Mouse (Mus musculus) midbrain, embryonic 14.5 days (tissue): ENCODE data around the gene Gpr162. TPM values are rescaled to one million over a fixed set of nuclear protein-coding genes. Genes with fewer than 3 reads are reported as not detected.
"Not testable (repeated sequence)": the region's sequence is repeated elsewhere in the genome, so short reads cannot be mapped to it uniquely, and the experiment has no call there.

ENCODE experiments used
- ATAC-seq: fragments of 200-750 bp; cut with Nextera tagmentation; 2 replicates; pipeline ENCODE4 v1.8.0; 2017; ENCODE audit warnings: moderate number of reproducible peaks, moderate library complexity; ENCODE audit not compliant: low FRiP score, low TSS enrichment
- DNase-seq: peaks from one replicate; pipeline ENCODE4 v3.0.0-alpha.2; 2015
- H3K27ac ChIP-seq: fragments of 300-500 bp; sonication (generic); replicated peaks from 2 replicates; pipeline ENCODE4 v1.5.1; 2014; ENCODE audit warnings: mild to moderate bottlenecking, low read depth, low read length, moderate library complexity
- H3K27me3 ChIP-seq: fragments of 300-500 bp; sonication (generic); 2 replicates; pipeline ENCODE4 v1.6.1; 2014; ENCODE audit warnings: low read length, control low read depth, mixed read lengths; ENCODE audit not compliant: control insufficient read depth, insufficient read depth
- H3K36me3 ChIP-seq: fragments of 300-500 bp; sonication (generic); 2 replicates; pipeline ENCODE4 v1.6.1; 2014; ENCODE audit warnings: low read length, control low read depth; ENCODE audit not compliant: control insufficient read depth, insufficient read depth
- H3K4me1 ChIP-seq: fragments of 300-500 bp; sonication (generic); 2 replicates; pipeline ENCODE4 v1.6.1; 2014; ENCODE audit warnings: mild to moderate bottlenecking, antibody characterized with exemption, low read length, control low read depth; ENCODE audit not compliant: control insufficient read depth, insufficient read depth
- H3K4me2 ChIP-seq: fragments of 300-500 bp; sonication (generic); 2 replicates; pipeline ENCODE4 v1.6.1; 2014; ENCODE audit warnings: mild to moderate bottlenecking, low read length, moderate library complexity
- H3K4me3 ChIP-seq: fragments of 300-500 bp; sonication (generic); replicated peaks from 2 replicates; pipeline ENCODE4 v1.5.1; 2014; ENCODE audit warnings: low read depth, low read length
- H3K9ac ChIP-seq: fragments of 300-500 bp; sonication (generic); replicated peaks from 2 replicates; pipeline ENCODE4 v1.6.1; 2014; ENCODE audit warnings: mild to moderate bottlenecking, low read length, moderate library complexity
- H3K9me3 ChIP-seq: fragments of 300-500 bp; sonication (generic); 2 replicates; pipeline ENCODE4 v1.6.1; 2016; ENCODE audit warnings: low read length, control low read depth, mixed read lengths; ENCODE audit not compliant: control insufficient read depth
- WGBS: fragments of 180-500 bp; shearing (Covaris S2); extraction: QIAGEN DNeasy Blood & Tissue Kit; methylation state at CpG from one replicate; pipeline ENCODE4 v1.1.7; 2014; 5-methylcytosine and 5-hydroxymethylcytosine counted together
- polyA plus RNA-seq: library from polyadenylated mRNA; unstranded; fragments of >200 nt; fragmentation: Nextera tagmentation; extraction: Ambion mirVana; gene quantifications from 2 replicates; pipeline ENCODE4 v1.2.1, GENCODE M21; 2014

Gene Gpr162
- polyA plus RNA-seq, 1 experiment from 2014 or later = 14.7 TPM

DNA sequence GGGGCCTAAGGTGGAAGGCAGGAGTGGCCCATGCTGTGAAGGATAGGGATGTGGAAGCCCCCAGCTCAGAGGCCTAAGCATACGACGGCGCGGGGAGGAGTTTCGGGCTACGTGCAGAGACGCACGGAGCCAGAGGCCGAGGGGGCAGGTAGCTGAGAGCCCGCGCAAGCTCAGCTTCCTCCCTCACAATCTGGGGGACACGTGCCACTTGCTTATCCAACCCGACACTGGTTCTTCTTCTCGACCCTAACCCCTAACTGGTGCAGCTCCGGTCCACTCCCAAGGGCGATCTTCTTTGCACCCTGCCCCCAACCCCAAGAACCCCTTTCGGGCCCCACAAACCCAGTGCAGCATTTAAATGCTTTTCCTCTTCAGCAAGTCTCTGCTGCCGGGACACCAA, 50.3 kb downstream of the Gpr162 start:
- Histone ChIP-seq H3K4me3 (peak overlapping the region; percentile 62), H3K9ac (peak overlapping the region; percentile 73), H3K36me3 (peaks cover 50% of the 10 kb centered on the region), H3K4me2 (peak overlapping the region; percentile 92), H3K27me3 (no peaks in the 10 kb centered on the region), H3K9me3 (no peaks in the 10 kb centered on the region), H3K27ac (peak overlapping the region; percentile 85), H3K4me1 (peaks cover 39% of the 10 kb centered on the region)
- DNase-seq (peak; percentile 87), ATAC-seq (peak; percentile 66)
- WGBS = 0% methylated on average over 18 of the region's 18 CpGs

DNA sequence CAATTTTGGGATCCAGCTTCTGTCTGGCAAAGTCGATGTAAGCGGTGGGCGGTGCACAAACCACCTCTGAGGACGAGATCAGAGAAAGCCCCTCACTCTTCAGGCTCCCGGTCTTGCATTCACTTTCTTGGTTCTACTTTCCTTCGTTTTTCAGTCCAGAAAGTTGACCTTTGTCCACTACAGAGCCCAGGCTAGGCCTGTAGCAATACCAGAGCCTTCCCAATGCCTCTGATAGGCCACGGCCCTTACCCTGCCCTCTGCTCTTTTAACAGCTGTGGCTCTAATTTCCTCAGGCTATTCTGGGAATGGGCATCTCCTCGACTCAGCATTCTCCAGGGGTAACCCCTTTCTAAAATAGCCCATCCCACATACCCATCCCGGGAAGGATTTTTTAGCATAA, 50.9 kb downstream of the Gpr162 start:
- H3K4me1 ChIP-seq = peaks cover 40% of the 10 kb centered on the region
- peak overlapping the region; percentile 92 for H3K4me2 ChIP-seq
- ATAC-seq = no peak

DNA sequence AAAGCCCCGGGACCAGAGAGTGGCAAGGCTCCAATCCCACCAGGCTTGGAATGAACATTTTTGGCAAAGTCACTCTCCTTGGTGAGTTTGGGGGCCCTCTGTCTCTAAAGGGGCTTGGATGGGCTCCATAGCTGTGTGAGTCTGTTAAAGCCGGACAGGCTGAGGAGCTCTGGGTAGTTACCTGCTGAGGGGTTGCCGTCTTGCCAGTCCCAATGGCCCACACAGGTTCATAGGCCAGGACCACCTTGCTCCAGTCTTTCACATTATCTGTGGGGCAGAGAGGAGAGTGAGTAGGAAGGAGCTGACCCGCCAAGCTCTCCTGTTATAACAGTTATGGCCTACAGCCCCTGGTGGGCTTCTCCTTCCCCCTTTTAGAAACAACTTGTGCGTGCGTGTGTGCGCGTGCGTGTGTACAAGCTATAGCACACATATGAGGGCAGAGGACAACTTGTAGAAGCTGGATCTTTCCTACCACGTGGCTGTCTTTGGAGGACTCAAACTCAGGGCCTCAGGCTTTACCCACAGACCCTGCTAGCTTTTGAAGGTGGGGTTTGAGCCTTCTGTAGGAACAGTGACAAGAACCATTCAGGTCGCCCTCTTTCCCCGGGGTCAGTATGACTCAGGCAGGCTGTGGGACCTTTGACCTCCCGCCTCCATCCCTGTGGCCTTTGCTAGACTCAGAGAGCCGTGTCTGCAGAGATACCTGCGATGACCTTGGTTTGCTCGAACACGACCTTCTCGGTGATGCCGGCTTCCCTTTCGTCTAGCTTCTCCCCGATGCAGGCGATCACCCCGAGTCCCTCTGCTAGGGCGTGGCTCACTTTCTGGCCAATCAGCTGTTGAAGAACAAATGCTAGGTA, 51.9 kb downstream of the Gpr162 start:
- no peak for DNase-seq
- Histone ChIP-seq H3K27ac (no peak overlapping the region), H3K4me3 (peak overlapping the region; percentile 62), H3K9ac (no peak overlapping the region), H3K4me1 (peaks cover 40% of the 10 kb centered on the region), H3K4me2 (peak overlapping the region; percentile 92), H3K36me3 (peaks cover 35% of the 10 kb centered on the region), H3K27me3 (no peaks in the 10 kb centered on the region), H3K9me3 (no peaks in the 10 kb centered on the region)
- 87% methylated on average over 24 of the region's 24 CpGs for WGBS
- no peak for ATAC-seq

More for the DNA sequence above, 50.9 kb downstream of the Gpr162 start:
- Histone ChIP-seq H3K4me3 (peak overlapping the region; percentile 62), H3K9ac (peak overlapping the region; percentile 73), H3K9me3 (no peaks in the 10 kb centered on the region), H3K27ac (peak overlapping the region; percentile 85), H3K27me3 (no peaks in the 10 kb centered on the region), H3K36me3 (peaks cover 44% of the 10 kb centered on the region)
- DNase-seq = peak; percentile 9
- 19% methylated on average over 9 of the region's 9 CpGs for WGBS

- 89% methylated on average over 4 of the region's 4 CpGs for WGBS
- H3K4me3 ChIP-seq = no peak overlapping the region
- peaks cover 42% of the 10 kb centered on the region for H3K4me1 ChIP-seq
- no peak for ATAC-seq
- H3K9me3 ChIP-seq = no peaks in the 10 kb centered on the region
- peak overlapping the region; percentile 4; the same call in 1 of the 2 replicates for H3K4me2 ChIP-seq
- DNase-seq = no peak
- H3K27ac ChIP-seq = no peak overlapping the region
- no peak overlapping the region for H3K9ac ChIP-seq
- H3K36me3 ChIP-seq = peaks cover 29% of the 10 kb centered on the region
- no peaks in the 10 kb centered on the region for H3K27me3 ChIP-seq
Measured at GRCm38 (mm10) chr6:124811403-124811665, 52.4 kb downstream of the Gpr162 start.

DNA sequence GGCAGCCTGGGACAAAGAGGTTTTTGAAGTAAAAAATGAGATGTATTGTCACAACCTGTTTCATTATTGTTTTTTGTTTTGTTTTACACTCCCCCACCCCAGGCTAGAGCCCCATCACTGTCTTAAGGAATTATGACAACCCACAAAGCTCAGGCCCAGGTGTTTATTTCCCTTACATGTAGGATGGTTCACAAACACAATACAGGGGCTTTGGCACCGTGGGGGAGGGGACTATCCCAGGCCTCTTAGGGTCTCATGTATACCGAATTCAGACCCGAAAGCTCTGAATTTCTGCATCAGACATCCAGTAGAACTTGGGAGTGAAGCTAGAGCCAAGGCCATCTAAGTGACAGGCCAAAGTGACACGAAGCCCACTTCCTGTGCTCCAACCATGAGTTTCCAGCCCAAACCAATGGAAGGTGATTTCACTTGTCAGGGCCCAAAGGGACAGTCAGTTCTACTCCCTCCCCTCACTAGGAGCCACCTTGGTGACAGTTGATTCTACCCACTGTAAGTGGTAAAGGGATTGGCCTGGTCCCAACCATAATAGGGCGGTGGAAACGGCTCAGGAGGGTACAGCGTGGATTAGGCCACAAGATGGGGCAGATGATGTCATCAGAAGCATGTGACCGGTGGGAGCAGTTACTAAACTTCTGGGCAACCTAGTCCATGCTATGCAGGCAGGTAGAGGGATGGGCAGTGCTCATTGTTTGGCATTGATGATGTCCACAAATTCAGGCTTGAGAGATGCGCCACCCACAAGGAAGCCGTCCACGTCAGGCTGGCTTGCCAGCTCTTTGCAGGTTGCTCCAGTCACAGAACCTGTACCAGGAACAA, 53.0 kb downstream of the Gpr162 start:
- H3K27me3 ChIP-seq, H3K4me3 ChIP-seq, H3K9ac ChIP-seq, H3K9me3 ChIP-seq, DNase-seq, H3K4me2 ChIP-seq, H3K27ac ChIP-seq, ATAC-seq: not testable (repeated sequence)
- WGBS = 88% methylated on average over 11 of the region's 11 CpGs
- H3K36me3 ChIP-seq = peaks cover 23% of the 10 kb centered on the region
- H3K4me1 ChIP-seq = peaks cover 48% of the 10 kb centered on the region

DNA sequence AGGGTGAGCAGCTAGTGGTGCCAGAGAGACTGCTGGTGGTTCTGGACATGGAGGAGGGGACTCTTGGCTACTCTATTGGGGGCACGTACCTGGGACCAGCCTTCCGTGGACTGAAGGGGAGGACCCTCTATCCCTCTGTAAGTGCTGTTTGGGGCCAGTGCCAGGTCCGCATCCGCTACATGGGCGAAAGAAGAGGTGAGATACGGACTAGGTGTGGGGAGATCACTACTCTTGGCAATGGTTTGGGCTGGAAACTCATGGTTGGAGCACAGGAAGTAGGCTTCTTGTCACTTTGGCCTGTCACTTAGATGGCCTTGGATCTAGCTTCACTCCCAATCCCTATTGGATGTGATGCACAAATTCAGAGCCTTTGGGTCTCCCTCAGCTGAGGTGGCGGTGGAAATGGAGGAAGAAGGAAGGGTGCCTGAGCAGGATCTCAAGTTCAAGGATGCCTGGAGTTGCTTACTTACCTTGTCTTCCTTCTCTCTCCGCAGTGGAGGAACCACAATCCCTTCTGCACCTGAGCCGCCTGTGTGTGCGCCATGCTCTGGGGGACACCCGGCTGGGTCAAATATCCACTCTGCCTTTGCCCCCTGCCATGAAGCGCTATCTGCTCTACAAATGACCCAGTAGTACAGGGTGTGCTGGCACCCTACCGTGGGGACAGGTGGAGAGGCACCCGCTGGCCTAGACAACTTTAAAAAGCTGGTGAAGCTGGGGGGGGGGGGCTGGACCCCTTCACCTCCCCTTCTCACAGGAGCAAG, 53.8 kb downstream of the Gpr162 start:
- peak overlapping the region; percentile 55 for H3K9ac ChIP-seq
- peak overlapping the region; percentile 44 for H3K4me3 ChIP-seq
- ATAC-seq (no peak), DNase-seq (no peak)
- peaks cover 15% of the 10 kb centered on the region for H3K36me3 ChIP-seq
- H3K4me1 ChIP-seq = peaks cover 53% of the 10 kb centered on the region
- peak overlapping the region; percentile 92 for H3K4me2 ChIP-seq
- 46% methylated on average over 14 of the region's 14 CpGs for WGBS
- peak overlapping the region; percentile 77; the same call in 1 of the 2 replicates for H3K27ac ChIP-seq
- no peaks in the 10 kb centered on the region for H3K9me3 ChIP-seq
- H3K27me3 ChIP-seq = no peaks in the 10 kb centered on the region

GRCm38 (mm10) chr6:124809052-124809774, 54.6 kb downstream of the Gpr162 start:
- Histone ChIP-seq H3K4me1 (peaks cover 47% of the 10 kb centered on the region), H3K9ac (peak overlapping the region; percentile 55), H3K36me3 (peaks cover 13% of the 10 kb centered on the region), H3K9me3 (no peaks in the 10 kb centered on the region), H3K27me3 (no peaks in the 10 kb centered on the region), H3K4me3 (peak overlapping the region; percentile 44), H3K4me2 (peak overlapping the region; percentile 92), H3K27ac (peak overlapping the region; percentile 77)
- ATAC-seq (peak; percentile 14; the same call in 1 of the 2 replicates), DNase-seq (peak; percentile 84)
- WGBS = under 1% methylated on average over 35 of the region's 35 CpGs
